Mouse (Mus musculus) brain, embryonic 14.5 days (tissue): ENCODE measurements around the gene 1700018B08Rik.
A peak's percentile ranks its signal among the peaks of the same experiment; 100 is the strongest.

Source experiments
- CTCF ChIP-seq: fragments of 200-500 bp; IDR thresholded peaks from 2 replicates; pipeline ENCODE4 v1.5.1; 2012; ENCODE audit warnings: inconsistent platforms, mild to moderate bottlenecking, moderate library complexity, borderline replicate concordance; ENCODE audit not compliant: insufficient read depth, insufficient read length; ENCODE audit errors: extremely low read depth
- POLR2A ChIP-seq: fragments of 200-500 bp; IDR thresholded peaks from 2 replicates; pipeline ENCODE4 v1.6.1; 2012; ENCODE audit warnings: mild to moderate bottlenecking, inconsistent platforms, borderline replicate concordance; ENCODE audit not compliant: poor library complexity, insufficient read depth, insufficient read length, severe bottlenecking; ENCODE audit errors: extremely low read depth

DNA sequence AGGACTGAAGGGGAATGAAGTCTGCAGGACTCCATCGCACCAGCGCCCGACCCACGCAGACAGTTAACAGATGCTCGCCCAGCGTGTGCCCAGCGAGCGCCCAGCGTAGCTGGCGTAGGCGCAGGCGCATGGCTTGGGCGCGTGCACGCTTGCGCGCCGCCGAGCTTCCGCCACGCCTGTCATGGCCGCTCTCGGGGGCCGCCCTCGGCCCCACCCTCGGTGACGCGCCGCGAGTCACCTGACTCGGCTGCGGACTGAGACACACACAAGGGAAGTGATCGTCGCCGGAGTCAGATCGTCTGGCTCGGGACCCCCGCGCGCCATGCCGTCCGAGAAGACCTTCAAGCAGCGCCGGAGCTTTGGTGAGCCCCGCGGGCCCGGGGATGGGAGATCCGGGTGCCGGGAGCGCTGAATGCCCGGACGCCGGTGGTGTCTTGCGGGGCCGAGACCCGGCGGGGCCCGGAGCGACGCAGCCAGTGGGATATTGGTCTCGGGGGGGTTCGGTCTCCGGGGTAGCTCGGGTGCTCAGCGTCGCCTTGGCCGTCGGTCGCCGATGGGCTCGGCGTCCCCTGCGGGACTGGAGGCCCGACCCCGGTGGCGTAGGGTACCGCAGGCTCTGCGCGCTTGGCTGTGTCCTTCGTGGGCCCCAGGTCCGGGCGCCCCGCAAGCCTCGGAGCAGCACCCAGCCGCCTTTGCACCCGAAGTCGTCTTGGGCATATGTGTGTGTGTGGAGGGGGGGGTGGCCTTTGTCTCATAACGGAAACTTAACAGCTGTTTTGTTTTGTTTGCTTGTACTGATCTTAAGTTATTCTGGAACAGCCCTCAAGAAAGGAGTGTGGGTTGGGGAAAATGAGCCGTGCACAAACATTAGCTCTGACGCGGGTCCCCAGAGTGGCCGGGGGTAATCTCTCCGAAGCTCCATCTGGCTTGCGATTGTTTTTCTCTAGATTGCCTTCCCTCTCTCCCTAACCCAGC is 46.4 kb upstream of the 1700018B08Rik start, which contains the start of gene Map1lc3b:
- TF ChIP-seq CTCF (no peak), POLR2A (peak; percentile 78)
